Mouse (Mus musculus) E14TG2a.4 (cell line): ENCODE results near the gene Ccpg1os.
A peak's percentile ranks its signal among the peaks of the same experiment; 100 is the strongest.

Experiments
- CTCF ChIP-seq: conservative IDR thresholded peaks from 2 replicates; pipeline ENCODE4 v1.5.1; 2014; ENCODE audit warnings: low read length
- POU5F1 ChIP-seq: IDR thresholded peaks from 2 replicates; pipeline ENCODE4 v1.6.1; 2014; ENCODE audit warnings: low read length, borderline replicate concordance

DNA sequence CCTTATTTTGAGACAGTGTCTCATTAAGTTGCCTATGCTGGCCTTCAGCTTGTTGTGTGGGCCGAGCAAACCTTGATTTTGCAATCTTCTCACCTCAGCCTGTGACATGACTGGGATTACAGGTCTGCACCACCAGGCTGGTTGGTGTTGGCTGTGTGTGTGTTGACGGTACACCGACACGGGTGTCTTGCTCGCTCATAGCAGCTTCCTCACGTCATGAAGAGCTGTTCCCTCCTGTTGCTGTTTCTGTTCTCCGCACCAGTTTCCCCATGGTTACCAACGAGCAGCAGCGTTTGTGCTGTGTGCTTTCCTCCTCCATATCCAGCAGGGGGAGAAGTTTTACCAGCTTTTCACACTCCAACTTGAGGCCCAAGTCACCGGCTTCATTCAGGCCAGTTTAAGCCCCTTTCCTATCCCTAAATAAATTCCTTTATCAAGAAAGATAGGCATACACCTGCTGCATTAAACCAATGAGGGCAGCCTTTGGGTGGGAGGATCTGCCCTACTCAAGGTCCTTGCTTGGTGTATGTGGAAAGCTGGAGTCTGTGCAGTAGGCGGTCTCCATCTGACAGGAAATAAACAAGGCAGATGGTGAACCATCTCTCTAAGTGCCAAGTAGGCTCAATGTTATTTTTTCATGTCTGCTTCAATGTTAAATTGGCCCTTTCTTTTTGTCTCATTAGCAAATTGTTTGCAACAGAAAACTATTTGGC lies 16.7 kb downstream of the Ccpg1os start:
- TF ChIP-seq CTCF (peak; percentile 55), POU5F1 (no peak)
